Mouse (Mus musculus) MEL (cell line): Measurements from ENCODE around the gene Mark1.

Experiments
- CTCF ChIP-seq, 3 experiments: IDR thresholded peaks in 2 of 3; conservative IDR thresholded peaks in 1 of 3; 2 replicates each; pipeline ENCODE4 v1.5.1; 2011 to 2012; ENCODE audit warnings: low read length in 3 of 3, low read depth in 2 of 3, mild to moderate bottlenecking in 2 of 3, improper control_type of control experiment in 1 of 3, inconsistent platforms in 1 of 3, mixed read lengths in 1 of 3, moderate library complexity in 1 of 3; ENCODE audit not compliant: control insufficient read depth in 1 of 3, insufficient read depth in 1 of 3, poor library complexity in 1 of 3, severe bottlenecking in 1 of 3
- GATA1 ChIP-seq: IDR thresholded peaks from 2 replicates; pipeline ENCODE4 v1.6.1; 2011; ENCODE audit warnings: low read depth, low read length, improper control_type of control experiment
- KAT2A ChIP-seq: conservative IDR thresholded peaks from 2 replicates; pipeline ENCODE4 v1.6.1; 2012; ENCODE audit warnings: low read depth, low read length, improper control_type of control experiment, inconsistent platforms
- MAZ ChIP-seq: IDR thresholded peaks from 2 replicates; pipeline ENCODE4 v1.6.1; 2012; ENCODE audit warnings: low read depth, mild to moderate bottlenecking, inconsistent platforms, low read length, improper control_type of control experiment
- MEF2A ChIP-seq: IDR thresholded peaks from 2 replicates; pipeline ENCODE4 v1.6.1; 2014; ENCODE audit warnings: low read depth, mild to moderate bottlenecking, inconsistent platforms, low read length, improper control_type of control experiment; ENCODE audit not compliant: poor library complexity, insufficient replicate concordance, severe bottlenecking; ENCODE audit errors: extremely low read depth
- MYB ChIP-seq: IDR thresholded peaks from 2 replicates; pipeline ENCODE4 v1.6.1; 2011; ENCODE audit warnings: mild to moderate bottlenecking, low read depth, low read length, improper control_type of control experiment
- POLR2A ChIP-seq, 2 experiments: IDR thresholded peaks; 2 replicates each; pipeline ENCODE4 v1.6.1; 2011 to 2012; ENCODE audit warnings: low read length in 2 of 2, mild to moderate bottlenecking in 2 of 2, control low read depth in 1 of 2, improper control_type of control experiment in 1 of 2, low read depth in 1 of 2, moderate library complexity in 1 of 2; ENCODE audit not compliant: control insufficient read depth in 1 of 2, insufficient read depth in 1 of 2, poor library complexity in 1 of 2
- TAL1 ChIP-seq: IDR thresholded peaks from 2 replicates; pipeline ENCODE4 v1.6.1; 2012; ENCODE audit warnings: mild to moderate bottlenecking, inconsistent platforms, low read length, moderate library complexity, mixed read lengths
- TBP ChIP-seq: IDR thresholded peaks from 2 replicates; pipeline ENCODE4 v1.8.0; 2011; ENCODE audit warnings: low read depth, low read length, improper control_type of control experiment
- USF1 ChIP-seq: IDR thresholded peaks from 2 replicates; pipeline ENCODE4 v1.6.1; 2014; ENCODE audit warnings: low read depth, mild to moderate bottlenecking, inconsistent platforms, low read length, improper control_type of control experiment, moderate library complexity

DNA sequence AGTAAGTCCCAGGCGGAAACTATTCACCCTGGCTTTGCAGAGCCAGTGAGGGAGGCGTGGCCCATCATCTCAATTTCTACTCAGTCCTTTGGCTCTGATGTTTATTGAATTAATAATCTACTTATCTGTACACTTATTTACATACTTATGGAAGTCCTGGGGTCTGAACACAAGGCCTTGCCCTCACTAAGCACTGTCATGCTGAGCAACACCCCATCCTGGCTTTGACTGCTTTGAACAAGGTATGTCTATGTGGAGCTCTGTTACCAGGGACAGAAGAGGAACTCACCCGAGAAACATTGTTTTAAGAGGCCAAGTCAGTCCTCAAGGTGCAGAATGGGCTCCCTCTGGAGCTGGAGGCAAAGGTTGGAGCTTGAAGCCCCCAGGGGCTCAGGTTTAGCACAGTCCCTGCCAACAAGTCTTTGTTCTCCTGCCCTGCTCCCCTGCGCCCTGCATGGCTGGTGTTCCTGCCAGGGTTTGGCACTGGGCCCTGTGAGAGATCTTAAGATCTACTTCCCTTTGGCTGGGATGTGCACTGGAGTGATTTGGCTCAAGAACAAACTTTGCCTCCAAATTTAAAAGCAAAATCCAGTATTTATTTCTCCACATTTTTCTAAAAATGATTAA lies 129.3 kb downstream of the Mark1 start:
- TF ChIP-seq CTCF (IDR thresholded peaks at IDR 0.05 in 2 of 3, conservative IDR thresholded peaks at IDR 0.05 in 1 of 3; ENCODE audit: control insufficient read depth in 1 of 3, insufficient read depth in 1 of 3, low read depth in 2 of 3, low read length in 3 of 3, poor library complexity in 1 of 3, severe bottlenecking in 1 of 3) (no peak), GATA1 (no peak), MYB (no peak), TBP (no peak), POLR2A (IDR thresholded peaks at IDR 0.05; ENCODE audit: control insufficient read depth in 1 of 2, insufficient read depth in 1 of 2, low read depth in 1 of 2, low read length in 2 of 2, poor library complexity in 1 of 2) (no peak), USF1 (no peak), KAT2A (no peak), TAL1 (no peak), MAZ (no peak), MEF2A (no peak)
